Mouse (Mus musculus) neural tube, embryonic 15.5 days (tissue): Measurements from ENCODE around the gene Rxrb. TPM values are rescaled to one million over a fixed set of nuclear protein-coding genes. Genes with fewer than 3 reads are reported as not detected.

Source experiments
- ATAC-seq: fragments of 200-750 bp; cut with Nextera tagmentation; 2 replicates; pipeline ENCODE4 v1.8.0; 2017; ENCODE audit warnings: mild to moderate bottlenecking, moderate TSS enrichment, moderate library complexity; ENCODE audit not compliant: low FRiP score
- H3K27ac ChIP-seq: fragments of 300-500 bp; sonication (generic); replicated peaks from 2 replicates; pipeline ENCODE4 v1.5.1; 2015; ENCODE audit warnings: mild to moderate bottlenecking, inconsistent platforms
- H3K27me3 ChIP-seq: fragments of 300-500 bp; sonication (generic); replicated peaks from 2 replicates; pipeline ENCODE4 v1.6.1; 2015; ENCODE audit warnings: inconsistent platforms
- H3K36me3 ChIP-seq: fragments of 300-500 bp; sonication (generic); 2 replicates; pipeline ENCODE4 v1.6.1; 2015; ENCODE audit warnings: inconsistent platforms
- H3K4me1 ChIP-seq: fragments of 300-500 bp; sonication (generic); 2 replicates; pipeline ENCODE4 v1.6.1; 2015; ENCODE audit warnings: inconsistent platforms
- H3K4me2 ChIP-seq: fragments of 300-500 bp; sonication (generic); 2 replicates; pipeline ENCODE4 v1.6.1; 2015; ENCODE audit warnings: inconsistent platforms, mild to moderate bottlenecking, moderate library complexity
- H3K4me3 ChIP-seq: fragments of 300-500 bp; sonication (generic); replicated peaks from 2 replicates; pipeline ENCODE4 v1.5.1; 2015; ENCODE audit warnings: mild to moderate bottlenecking, inconsistent platforms
- H3K9ac ChIP-seq: fragments of 300-500 bp; sonication (generic); replicated peaks from 2 replicates; pipeline ENCODE4 v1.6.1; 2015; ENCODE audit warnings: mild to moderate bottlenecking, inconsistent platforms
- H3K9me3 ChIP-seq: fragments of 300-500 bp; sonication (generic); replicated peaks from 2 replicates; pipeline ENCODE4 v1.6.1; 2016; ENCODE audit warnings: inconsistent platforms
- whole genome bisulfite sequencing: fragments of 180-500 bp; shearing (Covaris S2); methylation state at CpG from one replicate; pipeline ENCODE4 v1.1.7; 2015; ENCODE audit warnings: mixed read lengths; 5-methylcytosine and 5-hydroxymethylcytosine counted together
- microRNA counts: library from miRNA; unstranded; fragments of <30 nt; microRNA quantifications from one replicate; lab custom pipeline; 2016
- microRNA-seq: library from miRNA; unstranded; fragments of <30 nt; microRNA quantifications from one replicate; pipeline ENCODE4, GENCODE M21; 2017
- polyA plus RNA-seq: library from polyadenylated mRNA; unstranded; fragments of >200 nt; fragmentation: Nextera tagmentation; extraction: Ambion mirVana; gene quantifications from 2 replicates; pipeline ENCODE4 v1.2.1, GENCODE M21; 2015

Gene Rxrb
- polyA plus RNA-seq, 1 experiment from 2014 or later: 54.4 TPM

DNA sequence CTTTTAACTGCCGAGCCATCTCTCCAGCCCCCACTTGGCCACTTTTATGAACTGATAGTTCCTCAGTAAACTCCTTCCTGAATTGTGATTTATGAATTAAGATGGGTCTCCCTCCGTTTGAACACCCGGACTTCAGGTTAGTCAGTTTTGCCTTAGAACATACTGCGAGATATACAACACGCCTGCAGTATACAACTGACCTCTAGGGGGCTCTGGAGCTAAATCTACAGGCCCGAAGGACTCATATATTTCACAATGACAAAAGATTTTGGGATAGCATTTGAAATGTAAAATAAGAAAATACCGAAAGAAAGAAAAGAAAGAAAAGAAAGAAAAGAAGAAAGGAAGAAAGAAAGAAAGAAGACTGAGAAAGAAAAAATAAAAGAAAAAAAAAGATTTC, 43.7 kb downstream of the Rxrb start:
- Histone ChIP-seq H3K9ac (no peak overlapping the region), H3K36me3 (no peaks in the 10 kb centered on the region), H3K9me3 (no peaks in the 10 kb centered on the region; the same call in 1 of the 2 replicates), H3K27ac (no peak overlapping the region), H3K4me1 (peaks cover 5% of the 10 kb centered on the region; the same call in 1 of the 2 replicates), H3K4me3 (no peak overlapping the region), H3K27me3 (peaks cover 9% of the 10 kb centered on the region), H3K4me2 (no peak overlapping the region)
- WGBS: 42% methylated on average over 7 of the region's 7 CpGs
- no peak for ATAC-seq

GRCm38 (mm10) chr17:34077549-34077948, 45.9 kb downstream of the Rxrb start:
- no peak for ATAC-seq
- H3K27me3 ChIP-seq: peaks cover 9% of the 10 kb centered on the region
- peaks cover 5% of the 10 kb centered on the region; the same call in 1 of the 2 replicates for H3K4me1 ChIP-seq
- H3K4me2 ChIP-seq: no peak overlapping the region
- no peak overlapping the region for H3K9ac ChIP-seq
- H3K9me3 ChIP-seq: no peaks in the 10 kb centered on the region
- H3K36me3 ChIP-seq: no peaks in the 10 kb centered on the region
- 2% methylated on average over 9 of the region's 9 CpGs for WGBS
- H3K4me3 ChIP-seq: no peak overlapping the region
- no peak overlapping the region for H3K27ac ChIP-seq

DNA sequence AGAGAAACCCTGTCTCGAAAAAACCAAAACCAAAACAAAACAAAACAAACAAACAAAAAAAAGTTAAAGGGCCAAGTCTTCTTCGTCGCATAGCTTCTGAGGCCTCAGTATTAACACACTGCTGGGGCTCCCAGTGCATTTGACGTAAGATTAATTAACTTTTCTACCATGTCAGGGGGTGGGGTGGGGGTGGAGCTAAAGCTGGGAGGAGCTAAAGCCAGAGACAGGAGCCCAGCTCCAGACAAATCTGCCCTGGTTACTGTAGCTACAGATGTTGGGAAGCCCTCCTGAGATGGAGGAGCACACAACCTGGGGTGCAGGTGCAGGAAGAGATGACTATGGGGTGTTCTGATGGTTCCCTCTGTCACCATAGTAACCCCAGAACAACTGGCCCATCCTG, 46.5 kb downstream of the Rxrb start:
- ATAC-seq: no peak
- Histone ChIP-seq H3K4me3 (no peak overlapping the region), H3K27me3 (peaks cover 9% of the 10 kb centered on the region), H3K27ac (no peak overlapping the region), H3K9ac (no peak overlapping the region), H3K9me3 (no peaks in the 10 kb centered on the region), H3K4me1 (0 out of 2 replicates have a peak, but pooled peaks cover 5% of the 10 kb centered on the region), H3K4me2 (no peak overlapping the region), H3K36me3 (no peaks in the 10 kb centered on the region)
- 62% methylated on average over 4 of the region's 4 CpGs for WGBS

DNA sequence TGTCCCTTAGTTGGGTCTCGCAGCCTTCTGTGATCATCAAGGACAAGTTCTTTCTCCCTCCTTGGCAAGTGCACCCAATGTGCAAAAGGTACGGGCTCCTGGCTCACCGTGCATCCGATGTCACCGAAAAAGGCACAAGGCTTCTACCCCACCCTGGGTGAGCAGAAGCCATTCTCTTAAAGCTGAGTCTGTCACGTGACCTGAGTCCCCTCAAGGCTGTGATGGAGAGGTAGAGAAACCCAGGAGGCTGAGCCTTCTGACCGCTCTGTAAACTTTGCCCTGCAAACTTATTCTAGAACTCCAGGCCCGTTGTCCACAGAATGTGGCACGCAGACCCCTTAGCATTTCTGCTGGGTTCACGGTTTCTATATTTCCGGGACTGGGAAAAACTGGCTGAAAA, 47.4 kb downstream of the Rxrb start:
- Histone ChIP-seq H3K4me2 (no peak overlapping the region), H3K27me3 (peaks cover 9% of the 10 kb centered on the region), H3K9me3 (no peaks in the 10 kb centered on the region), H3K36me3 (no peaks in the 10 kb centered on the region), H3K9ac (no peak overlapping the region), H3K4me1 (0 out of 2 replicates have a peak, but pooled peaks cover 5% of the 10 kb centered on the region), H3K4me3 (no peak overlapping the region), H3K27ac (no peak overlapping the region)
- no peak for ATAC-seq
- WGBS: 92% methylated on average over 11 of the region's 11 CpGs

GRCm38 (mm10) chr17:34079621-34080020, 48.0 kb downstream of the Rxrb start:
- Histone ChIP-seq H3K27ac (no peak overlapping the region), H3K4me3 (no peak overlapping the region), H3K36me3 (no peaks in the 10 kb centered on the region), H3K4me2 (peak overlapping the region; percentile 22; the same call in 1 of the 2 replicates), H3K4me1 (0 out of 2 replicates have a peak, but pooled peaks cover 5% of the 10 kb centered on the region), H3K27me3 (peaks cover 9% of the 10 kb centered on the region), H3K9me3 (no peaks in the 10 kb centered on the region), H3K9ac (no peak overlapping the region)
- WGBS: 26% methylated on average over 5 of the region's 5 CpGs
- peak; percentile 81 for ATAC-seq

DNA sequence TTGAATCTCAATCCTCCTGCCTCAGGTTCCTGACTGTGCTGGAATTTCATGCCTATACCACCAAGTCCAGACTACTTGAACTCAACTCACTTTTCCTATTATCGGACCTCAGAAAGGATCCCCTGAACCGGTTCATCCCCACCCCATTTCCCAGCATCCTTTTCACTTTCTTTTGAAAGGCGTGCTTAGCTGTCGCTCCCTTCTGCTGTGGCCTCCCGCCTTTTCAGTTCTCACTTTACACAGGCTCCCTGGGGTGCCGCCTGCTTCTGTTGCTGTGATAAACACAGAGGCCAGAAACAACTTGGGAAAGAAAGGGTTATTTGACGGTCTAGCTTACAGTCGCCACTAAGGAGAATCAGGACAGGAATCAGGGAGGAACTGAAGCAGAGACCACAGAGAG, 51.5 kb downstream of the Rxrb start:
- Histone ChIP-seq H3K27me3 (0 out of 2 replicates have a peak, but pooled peaks cover 3% of the 10 kb centered on the region), H3K9me3 (no peaks in the 10 kb centered on the region), H3K36me3 (no peaks in the 10 kb centered on the region), H3K4me1 (no peaks in the 10 kb centered on the region), H3K4me2 (peak overlapping the region; percentile 19; the same call in 1 of the 2 replicates), H3K27ac (no peak overlapping the region), H3K4me3 (no peak overlapping the region), H3K9ac (no peak overlapping the region)
- 4% methylated on average over 8 of the region's 8 CpGs for WGBS
- ATAC-seq: no peak

DNA sequence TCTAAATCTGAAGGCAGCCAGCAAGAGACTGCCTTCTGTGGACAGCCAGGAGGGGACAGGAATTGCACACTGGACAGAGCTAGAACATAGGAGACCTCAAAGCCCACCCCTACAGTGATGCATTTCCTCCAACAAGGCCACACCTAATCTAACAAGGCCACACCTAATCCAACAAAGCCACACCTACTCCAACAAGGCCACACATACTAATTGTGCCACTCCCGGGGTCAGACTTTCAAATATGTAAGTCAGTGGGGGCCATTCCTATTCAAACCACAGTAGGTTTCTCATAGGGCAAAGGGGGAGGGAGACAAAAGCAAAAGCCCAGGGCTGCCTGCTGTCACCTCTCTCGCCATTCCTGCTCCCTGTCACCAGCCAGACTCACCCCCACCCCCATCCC, 55.8 kb downstream of the Rxrb start:
- Histone ChIP-seq H3K9ac (no peak overlapping the region), H3K27me3 (0 out of 2 replicates have a peak, but pooled peaks cover 3% of the 10 kb centered on the region), H3K4me3 (no peak overlapping the region), H3K36me3 (no peaks in the 10 kb centered on the region), H3K27ac (no peak overlapping the region), H3K9me3 (no peaks in the 10 kb centered on the region), H3K4me2 (no peak overlapping the region), H3K4me1 (no peaks in the 10 kb centered on the region)
- WGBS: 54% methylated on average over 2 of the region's 2 CpGs
- no peak for ATAC-seq

MicroRNA genes within 50 kb of the gene (microRNA counts, 519-probe panel; counts per million panel counts)
- microRNA mmu-miR-219 (lab: Ali Mortazavi, UCI): 3,457 counts per million, percentile 84 among the panel's probes with 10 or more counts

Small RNA genes within 50 kb of the gene (microRNA-seq; reads per million reads assigned to microRNA genes)
- gene Mir219a-1 (not detected), gene Mir219c (not detected)

Other genes starting within 250 kb of the Rxrb start
- 21.6 and 23.3 TPM in 2 replicates for gene Angptl4, start 250.0 kb upstream of the Rxrb start, polyA plus RNA-seq
- gene Kank3, start 221.3 kb upstream of the Rxrb start, polyA plus RNA-seq: 46.7 and 48.5 TPM in 2 replicates
- 534 and 619 TPM in 2 replicates for gene Rps28, start 207.2 kb upstream of the Rxrb start, polyA plus RNA-seq
- 515 and 564 TPM in 2 replicates for gene Ndufa7, start 207.2 kb upstream of the Rxrb start, polyA plus RNA-seq
- 53.9 and 56.1 TPM in 2 replicates for gene Cd320, start 188.7 kb upstream of the Rxrb start, polyA plus RNA-seq
- not detected in 2 replicates for gene Gm7029, start 158.0 kb upstream of the Rxrb start, polyA plus RNA-seq
- 2.0 and 3.5 TPM in 2 replicates for gene Kifc1, start 141.2 kb upstream of the Rxrb start, polyA plus RNA-seq
- gene Platr17, start 126.7 kb upstream of the Rxrb start, polyA plus RNA-seq: 0.93 and 1.2 TPM in 2 replicates
- gene Daxx, start 122.4 kb upstream of the Rxrb start, polyA plus RNA-seq: 50.7 and 58.5 TPM in 2 replicates
- gene Tapbp, start 115.9 kb upstream of the Rxrb start, polyA plus RNA-seq: 35.3 and 51.3 TPM in 2 replicates
- gene Zbtb22, start 115.9 kb upstream of the Rxrb start, polyA plus RNA-seq: 13.7 and 15.8 TPM in 2 replicates
- 56.8 and 58.8 TPM in 2 replicates for gene Rgl2, start 102.3 kb upstream of the Rxrb start, polyA plus RNA-seq
- 173 and 183 TPM in 2 replicates for gene Pfdn6, start 91.5 kb upstream of the Rxrb start, polyA plus RNA-seq
- 25.1 and 29.3 TPM in 2 replicates for gene Wdr46, start 91.2 kb upstream of the Rxrb start, polyA plus RNA-seq
- gene B3galt4, start 80.3 kb upstream of the Rxrb start, polyA plus RNA-seq: 11.9 and 13.1 TPM in 2 replicates
- 72.3 and 75.7 TPM in 2 replicates for gene Vps52, start 76.0 kb upstream of the Rxrb start, polyA plus RNA-seq
- gene Rps18, start 75.8 kb upstream of the Rxrb start, polyA plus RNA-seq: 778 and 1,050 TPM in 2 replicates
- gene H2-K1, start 31.5 kb upstream of the Rxrb start, polyA plus RNA-seq: 19.8 and 88.0 TPM in 2 replicates
- 21.9 and 24.4 TPM in 2 replicates for gene Ring1, start 7.1 kb upstream of the Rxrb start, polyA plus RNA-seq
- 68.4 and 71.4 TPM in 2 replicates for gene H2-Ke6, start 3.8 kb upstream of the Rxrb start, polyA plus RNA-seq
- gene Slc39a7, start 130 bp upstream of the Rxrb start, polyA plus RNA-seq: 167 and 170 TPM in 2 replicates
- 8.3 and 9.4 TPM in 2 replicates for gene Col11a2, start 7.6 kb downstream of the Rxrb start, polyA plus RNA-seq
- gene H2-Oa, start 60.5 kb downstream of the Rxrb start, polyA plus RNA-seq: 0.19 and 2.5 TPM in 2 replicates
- 19.8 and 31.3 TPM in 2 replicates for gene H2-DMa, start 87.7 kb downstream of the Rxrb start, polyA plus RNA-seq
- gene Brd2, start 90.8 kb downstream of the Rxrb start, polyA plus RNA-seq: 115 and 122 TPM in 2 replicates
- 0.17 and 5.5 TPM in 2 replicates for gene H2-DMb2, start 111.5 kb downstream of the Rxrb start, polyA plus RNA-seq
- 0.29 and 4.2 TPM in 2 replicates for gene H2-DMb1, start 121.3 kb downstream of the Rxrb start, polyA plus RNA-seq
- gene Tap1, start 155.7 kb downstream of the Rxrb start, polyA plus RNA-seq: 3.5 and 12.0 TPM in 2 replicates
- 2.1 and 35.0 TPM in 2 replicates for gene Psmb9, start 156.0 kb downstream of the Rxrb start, polyA plus RNA-seq
- 3.8 and 80.4 TPM in 2 replicates for gene Psmb8, start 165.9 kb downstream of the Rxrb start, polyA plus RNA-seq
- gene Tap2, start 171.7 kb downstream of the Rxrb start, polyA plus RNA-seq: 1.9 and 15.0 TPM in 2 replicates
- 0.08 and 0.26 TPM in 2 replicates for gene H2-Ob, start 207.1 kb downstream of the Rxrb start, polyA plus RNA-seq
- 1.4 and 189 TPM in 2 replicates for gene H2-Ab1, start 225.9 kb downstream of the Rxrb start, polyA plus RNA-seq